Mouse (Mus musculus) layer of hippocampus, adult 2 months (tissue): ENCODE measurements around the gene Nrip1. TPM values are rescaled to one million over a fixed set of nuclear protein-coding genes. Genes with fewer than 3 reads are reported as not detected.

Experiments
- DNase-seq, 2 experiments: peaks; one replicate each; pipeline ENCODE4 v3.0.0; 2022; ENCODE audit warnings: low spot score in 2 of 2
- H3K27ac ChIP-seq: fragments of 200-600 bp; 2 replicates; pipeline ENCODE4 v1.8.1; 2022
- H3K4me3 ChIP-seq: fragments of 200-600 bp; 2 replicates; pipeline ENCODE4 v1.8.1; 2022; ENCODE audit warnings: mild to moderate bottlenecking
- CTCF ChIP-seq: fragments of 200-600 bp; conservative IDR thresholded peaks from 2 replicates; pipeline ENCODE4 v1.8.1; 2022; ENCODE audit warnings: antibody characterized with exemption, mild to moderate bottlenecking, moderate library complexity
- total RNA-seq, 2 experiments: library from RNA; stranded (reverse); gene quantifications; 2 replicates each; pipeline ENCODE4 v1.2.3; 2021

Nrip1 gene
- total RNA-seq, 2 experiments from 2014 or later, result 56.1 to 60.0 TPM

DNA sequence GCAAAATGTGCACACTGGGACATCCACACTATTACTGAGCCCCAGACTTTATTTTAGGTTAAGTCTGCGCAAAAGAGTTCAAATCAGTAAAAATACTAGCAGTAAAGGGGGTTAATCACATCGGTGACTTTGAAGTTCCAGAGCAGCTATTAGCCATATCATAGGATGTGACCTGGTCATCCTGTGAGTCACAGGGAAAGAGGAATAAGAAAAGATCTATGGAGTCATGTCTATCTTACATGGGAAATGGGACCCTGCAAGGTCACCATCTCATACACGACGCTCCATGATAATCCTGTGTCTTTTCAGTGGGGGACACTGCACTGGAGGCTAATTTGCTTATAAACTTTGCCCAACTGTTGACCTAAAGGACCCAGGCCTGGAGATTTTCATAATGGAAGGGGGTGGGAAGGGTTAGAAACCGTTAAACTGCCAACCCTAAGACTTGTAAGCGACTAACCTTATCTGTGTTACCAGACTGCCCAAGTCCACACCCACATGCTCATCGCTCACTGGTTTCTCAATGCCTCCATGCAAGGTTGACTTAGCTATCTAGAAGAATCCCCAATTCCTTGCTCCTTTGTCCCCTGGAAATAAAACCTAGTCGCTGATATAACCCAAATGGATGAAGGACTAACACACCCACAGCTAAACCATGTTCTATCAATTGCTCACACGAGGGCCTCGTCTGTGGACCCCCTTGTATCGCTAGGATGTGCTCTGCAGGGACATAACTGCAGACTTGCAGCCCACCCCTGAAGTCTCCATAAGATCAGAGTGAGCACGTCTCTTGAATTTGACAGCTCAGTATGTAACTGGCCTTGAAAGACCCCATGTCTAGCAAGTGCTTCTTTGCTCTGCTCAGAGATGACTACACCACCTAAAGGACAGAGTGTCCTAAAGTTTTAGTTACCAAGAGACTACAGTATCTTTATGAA, 59.3 kb downstream of the Nrip1 start:
- TF ChIP-seq CTCF, result no peak
- Histone ChIP-seq H3K27ac (no peak overlapping the region), H3K4me3 (no peak overlapping the region)
- DNase-seq, result no peak

DNA sequence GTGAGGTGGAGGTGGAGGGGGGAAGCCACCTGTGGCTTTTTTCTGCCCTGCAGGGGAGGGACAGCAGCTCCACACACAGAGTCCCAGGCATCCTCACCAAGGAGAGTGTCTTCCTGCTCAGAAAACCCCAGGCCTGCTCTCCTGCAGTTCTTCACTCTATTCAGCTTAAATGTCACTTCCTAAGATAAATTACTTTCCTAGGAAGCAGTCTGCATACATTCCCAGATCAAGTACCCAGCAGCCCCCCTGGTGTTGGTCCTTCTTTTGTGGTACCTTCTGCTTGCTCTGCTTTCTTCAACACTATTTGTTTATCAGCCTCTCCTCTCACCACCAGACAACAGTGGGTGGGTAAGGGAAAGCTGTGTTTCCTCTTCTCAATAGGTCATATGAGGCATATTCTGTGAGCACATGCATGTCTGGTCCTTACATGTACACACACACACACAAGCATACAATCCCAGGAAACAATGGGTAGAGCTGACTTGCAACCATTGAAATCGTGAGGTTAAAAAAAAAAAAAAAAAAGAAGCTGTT, 60.7 kb downstream of the Nrip1 start:
- no peak overlapping the region for H3K4me3 ChIP-seq

DNA sequence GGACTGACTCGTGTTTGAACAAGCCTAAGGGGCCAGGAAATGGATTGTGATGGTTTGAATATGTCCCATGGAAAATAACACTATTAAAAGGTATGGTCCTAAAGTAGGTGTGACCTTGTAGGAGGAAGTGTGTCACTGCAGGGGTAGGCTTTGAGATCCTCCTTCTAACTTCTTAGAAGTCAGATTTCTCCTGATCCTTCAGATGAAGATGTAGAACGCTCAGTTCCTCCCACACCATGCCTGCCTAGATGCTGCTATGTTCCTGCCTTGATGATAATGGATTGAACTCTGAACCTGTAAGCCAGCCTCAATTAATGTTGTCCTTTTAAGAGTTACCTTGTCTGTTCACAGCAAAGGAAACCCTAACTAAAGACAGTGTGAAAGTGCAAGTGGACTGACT, 62.8 kb downstream of the Nrip1 start:
- no peak for DNase-seq
- Histone ChIP-seq H3K4me3 (no peak overlapping the region), H3K27ac (no peak overlapping the region)
- no peak for TF ChIP-seq CTCF

More for the DNA sequence above, 60.7 kb downstream of the Nrip1 start:
- no peak overlapping the region for H3K27ac ChIP-seq
- TF ChIP-seq CTCF, result no peak
- DNase-seq, result no peak

DNA sequence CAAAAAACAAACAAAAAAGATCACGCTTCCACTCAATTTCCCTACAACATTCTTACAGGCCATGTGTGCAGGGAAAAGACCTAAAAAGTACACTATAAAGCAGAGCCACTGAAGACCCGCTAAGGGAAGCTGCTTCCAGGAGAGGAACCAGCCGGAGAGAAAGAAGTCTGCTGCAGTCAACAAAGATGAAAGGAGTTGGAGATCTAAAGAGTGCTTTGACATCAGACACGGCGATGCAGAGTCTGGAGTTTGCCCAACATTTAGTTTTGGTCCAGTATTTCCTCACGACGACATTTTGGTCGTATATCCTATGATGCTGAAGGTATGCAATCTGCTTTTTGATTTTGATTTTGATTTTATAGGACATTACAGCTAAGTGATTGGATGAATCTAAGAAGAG, 63.3 kb downstream of the Nrip1 start:
- Histone ChIP-seq H3K27ac (no peak overlapping the region), H3K4me3 (no peak overlapping the region)
- DNase-seq, result no peak
- TF ChIP-seq CTCF, result no peak

DNA sequence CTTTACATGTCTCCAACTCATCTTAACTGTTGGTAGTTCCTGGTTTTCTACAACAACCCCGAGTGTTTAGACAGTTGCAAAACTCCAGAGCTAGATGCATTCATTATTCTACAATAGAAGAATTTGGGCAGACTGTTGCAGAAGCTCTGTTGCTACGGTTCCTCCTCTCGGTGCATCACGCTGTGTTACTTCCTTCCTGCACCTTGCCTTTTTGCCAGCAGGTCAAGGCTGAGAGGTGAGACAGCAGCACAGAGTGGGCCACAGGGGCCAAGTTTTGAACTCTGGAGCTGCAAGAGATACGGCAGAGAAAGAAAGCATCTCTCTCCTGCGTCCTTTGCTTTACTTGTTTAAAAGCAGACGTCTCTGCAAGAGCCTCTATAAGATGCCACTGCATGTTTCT, 64.3 kb downstream of the Nrip1 start:
- H3K4me3 ChIP-seq, result no peak overlapping the region
- TF ChIP-seq CTCF, result no peak
- no peak for DNase-seq

DNA sequence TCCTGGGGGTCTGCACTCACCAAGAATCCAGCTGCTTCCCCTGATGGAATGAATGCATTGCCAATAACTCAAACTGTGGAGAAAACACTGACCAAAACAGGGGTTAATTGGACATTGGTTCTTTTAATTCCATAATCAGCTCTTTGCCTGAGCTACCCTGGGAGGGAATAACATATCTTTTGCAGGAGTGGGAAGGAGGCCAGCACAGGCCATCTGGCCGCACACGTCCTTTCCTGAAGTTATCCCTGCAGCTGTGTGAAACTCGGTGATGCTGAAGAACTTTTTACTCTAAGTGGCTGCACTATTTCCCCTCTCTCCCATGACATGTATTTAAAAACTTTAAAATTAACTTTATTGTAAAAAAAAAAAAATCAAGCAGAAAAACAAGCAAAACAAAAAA, 66.6 kb downstream of the Nrip1 start:
- H3K4me3 ChIP-seq, result no peak overlapping the region
- no peak for DNase-seq
- TF ChIP-seq CTCF, result no peak
- no peak overlapping the region for H3K27ac ChIP-seq

More for the DNA sequence above, 64.3 kb downstream of the Nrip1 start:
- H3K27ac ChIP-seq, result no peak overlapping the region

DNA sequence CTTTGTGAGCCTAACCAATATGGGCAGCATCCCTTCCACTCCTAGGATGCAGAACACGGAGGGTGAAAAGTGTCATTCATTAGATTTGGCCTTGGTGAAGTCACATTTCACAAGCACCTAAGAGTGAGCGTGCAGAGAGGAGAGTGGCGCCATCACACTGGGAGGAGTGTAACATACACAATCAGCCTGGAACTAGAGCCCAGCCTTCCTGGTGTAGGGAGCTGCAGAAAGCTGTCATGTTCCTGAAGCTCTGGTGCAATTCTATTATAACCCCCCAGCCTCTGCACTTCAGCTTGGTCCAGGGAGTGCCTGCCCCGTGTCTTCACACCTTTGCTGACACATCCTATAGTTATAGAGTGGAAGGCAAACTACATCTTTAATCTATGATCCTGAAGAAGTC, 67.2 kb downstream of the Nrip1 start:
- Histone ChIP-seq H3K27ac (no peak overlapping the region), H3K4me3 (no peak overlapping the region)
- no peak for TF ChIP-seq CTCF
- no peak for DNase-seq

DNA sequence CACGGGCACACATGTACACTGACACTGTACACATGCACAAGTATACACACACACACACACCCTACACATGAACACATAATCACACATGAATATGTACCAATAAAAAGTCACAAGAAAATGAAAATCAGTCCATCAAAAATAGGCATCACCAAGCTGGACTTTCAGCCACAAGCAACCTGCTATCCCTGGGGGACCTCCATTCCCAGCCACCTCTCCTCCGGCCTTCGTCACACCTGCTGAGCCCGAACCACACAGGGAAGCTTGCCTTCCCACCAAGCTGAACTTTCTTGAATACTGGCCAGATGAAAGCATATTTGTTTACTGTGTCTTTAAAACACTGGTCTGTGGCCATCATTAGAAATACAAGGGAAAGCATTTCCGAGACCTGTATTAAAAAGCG, 70.2 kb downstream of the Nrip1 start:
- DNase-seq, result no peak
- no peak for TF ChIP-seq CTCF
- no peak overlapping the region for H3K4me3 ChIP-seq
- H3K27ac ChIP-seq, result no peak overlapping the region

DNA sequence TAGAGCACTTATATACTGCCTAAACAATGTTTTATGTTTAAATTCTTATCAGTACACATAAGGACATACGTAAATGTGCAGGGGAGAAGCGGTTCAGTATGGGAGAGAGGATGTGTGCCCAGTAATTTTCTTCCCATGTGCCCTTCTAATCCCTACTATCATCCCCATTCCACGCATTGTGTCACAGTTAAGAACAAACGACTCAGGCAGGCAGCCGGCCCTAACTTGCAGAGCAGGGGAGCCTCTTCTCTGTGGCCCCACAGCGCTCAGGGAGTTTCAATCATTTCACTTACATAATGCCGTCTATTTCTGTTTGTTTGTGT, 71.9 kb downstream of the Nrip1 start:
- no peak overlapping the region for H3K4me3 ChIP-seq
- TF ChIP-seq CTCF, result no peak
- H3K27ac ChIP-seq, result no peak overlapping the region
- no peak for DNase-seq

DNA sequence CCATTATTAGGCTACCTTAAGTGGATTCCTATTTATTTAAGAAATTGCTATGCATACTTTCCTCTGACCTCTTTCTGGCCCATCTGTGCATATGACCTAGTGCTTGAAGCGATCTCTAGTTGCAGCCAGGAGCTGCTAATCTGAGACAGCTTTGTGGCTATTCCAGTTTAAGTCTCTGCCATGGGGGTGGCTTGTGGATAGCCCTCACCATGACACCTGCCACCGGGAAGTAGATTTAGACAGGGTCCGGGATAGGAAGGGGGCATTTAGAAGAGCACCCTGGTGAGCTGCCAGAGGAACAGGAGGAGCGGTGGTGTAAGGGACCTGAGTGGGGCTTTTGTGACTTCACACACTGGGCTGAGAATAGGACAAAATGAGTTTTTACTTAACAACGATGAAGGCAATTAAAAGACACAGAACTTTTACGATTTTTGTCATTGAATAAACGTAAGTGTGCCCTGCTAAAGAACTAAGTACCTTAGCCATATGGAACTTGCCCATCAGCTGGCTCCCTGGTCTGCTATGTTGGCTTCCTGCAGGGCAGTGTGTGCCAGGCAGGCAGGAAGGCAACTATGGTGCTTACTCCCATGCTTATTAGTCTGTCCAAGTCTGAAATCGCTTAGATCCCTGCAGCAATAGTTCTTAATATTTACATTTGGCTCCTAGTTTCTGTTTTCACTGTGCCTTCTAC, 72.4 kb downstream of the Nrip1 start:
- H3K27ac ChIP-seq, result no peak overlapping the region
- H3K4me3 ChIP-seq, result no peak overlapping the region
- DNase-seq, result no peak
- no peak for TF ChIP-seq CTCF

DNA sequence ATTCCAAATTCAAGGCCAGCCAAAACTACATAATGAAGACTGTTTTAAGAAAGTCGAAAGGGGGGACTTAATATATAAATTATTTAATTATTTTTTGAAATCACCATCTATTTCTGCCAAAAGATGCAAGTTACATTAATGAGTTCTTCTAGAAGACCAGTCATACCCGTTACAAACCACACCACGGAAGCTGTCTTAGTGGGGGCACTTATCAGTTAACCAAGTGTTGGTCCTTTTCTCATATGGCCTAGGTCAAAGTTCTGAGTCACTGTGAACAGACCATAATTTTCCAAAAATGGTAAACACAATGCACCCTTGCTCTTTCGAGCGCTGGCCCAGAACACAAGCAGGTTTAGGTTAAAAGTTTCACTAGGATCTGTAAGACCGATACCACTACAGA, 73.2 kb downstream of the Nrip1 start:
- DNase-seq, result no peak
- TF ChIP-seq CTCF, result no peak
- no peak overlapping the region for H3K4me3 ChIP-seq
- no peak overlapping the region for H3K27ac ChIP-seq

DNA sequence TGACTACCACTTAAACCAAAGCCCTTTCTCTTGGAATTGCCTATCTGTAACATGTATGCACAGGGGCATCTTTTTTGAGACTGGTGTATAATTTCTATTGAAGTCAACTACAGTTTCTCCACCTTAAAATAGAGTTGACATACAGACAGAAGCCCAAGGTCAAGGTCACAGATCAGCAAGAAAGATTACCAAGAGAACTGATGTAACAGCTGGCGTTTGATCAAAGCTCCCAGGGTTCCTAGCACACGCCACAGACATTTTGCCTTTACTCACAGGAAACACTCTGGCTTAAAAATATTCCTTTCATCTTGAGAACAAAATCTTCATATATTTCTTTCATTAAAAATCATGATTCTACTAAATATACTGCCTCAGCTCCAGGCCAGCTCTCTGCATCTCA, 74.1 kb downstream of the Nrip1 start:
- no peak overlapping the region for H3K4me3 ChIP-seq
- H3K27ac ChIP-seq, result no peak overlapping the region
- TF ChIP-seq CTCF, result no peak
- no peak for DNase-seq

DNA sequence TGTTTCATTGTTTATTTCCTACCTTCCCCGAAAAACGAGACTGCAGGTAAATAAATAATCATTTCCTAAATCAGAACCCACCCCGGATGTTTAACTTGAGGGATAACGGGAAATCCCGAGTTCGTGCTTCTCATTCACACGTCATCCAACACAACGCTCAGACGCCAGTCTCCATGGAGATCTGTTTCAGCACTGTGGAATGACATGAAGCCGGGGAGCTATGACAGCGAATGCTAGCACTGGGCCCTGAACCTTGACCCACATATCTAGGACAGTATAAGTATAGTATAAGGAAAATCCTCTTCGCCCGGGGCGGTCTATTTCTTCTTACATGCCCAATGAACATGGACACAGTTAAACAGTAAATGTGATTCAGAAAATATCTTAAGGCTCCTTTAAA, 78.3 kb downstream of the Nrip1 start:
- H3K4me3 ChIP-seq, result no peak overlapping the region
- no peak for DNase-seq
- TF ChIP-seq CTCF, result no peak
- no peak overlapping the region for H3K27ac ChIP-seq
